Mouse (Mus musculus): ENCODE measurements at regions not wholly inside any gene's neighbourhood (a gene's known extent, or its start where the extent isn't known, plus 50 kb on each side); places are given as distances from the start of the nearest gene placed in this dataset.

DNA sequence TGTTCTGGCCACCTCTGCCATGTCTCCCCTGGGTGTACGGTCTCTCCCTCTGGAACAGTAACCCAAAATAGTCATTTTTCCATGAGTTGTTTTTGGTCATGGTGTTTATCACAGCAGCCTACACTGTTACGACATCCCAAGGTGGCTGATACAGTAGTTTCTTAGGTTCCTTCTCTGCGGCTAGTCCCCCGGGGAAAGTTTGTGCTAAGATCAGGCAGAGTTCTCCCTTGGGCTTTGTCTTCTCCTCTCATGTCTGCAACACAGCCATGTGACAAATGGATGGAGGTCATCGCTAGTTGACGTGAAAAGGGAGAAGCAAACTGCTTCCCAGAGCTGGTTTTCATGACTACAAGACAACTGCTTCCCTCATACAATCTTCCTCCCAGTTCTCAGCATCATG is 56.9 kb upstream of the Serp2 start:
- Histone ChIP-seq H3K9me3 (no peaks in the 10 kb centered on the region), H3K4me2 (no peak overlapping the region), H3K9ac (no peak overlapping the region), H3K27ac (no peak overlapping the region), H3K27me3 (no peaks in the 10 kb centered on the region), H3K36me3 (no peaks in the 10 kb centered on the region), H3K4me1 (peaks cover 44% of the 10 kb centered on the region), H3K4me3 (no peak overlapping the region)
- WGBS = 85% methylated on average over 6 of the region's 6 CpGs
- no peak for ATAC-seq (ENCODE audit: borderline replicate concordance, extremely low read depth, low FRiP score, low TSS enrichment)

DNA sequence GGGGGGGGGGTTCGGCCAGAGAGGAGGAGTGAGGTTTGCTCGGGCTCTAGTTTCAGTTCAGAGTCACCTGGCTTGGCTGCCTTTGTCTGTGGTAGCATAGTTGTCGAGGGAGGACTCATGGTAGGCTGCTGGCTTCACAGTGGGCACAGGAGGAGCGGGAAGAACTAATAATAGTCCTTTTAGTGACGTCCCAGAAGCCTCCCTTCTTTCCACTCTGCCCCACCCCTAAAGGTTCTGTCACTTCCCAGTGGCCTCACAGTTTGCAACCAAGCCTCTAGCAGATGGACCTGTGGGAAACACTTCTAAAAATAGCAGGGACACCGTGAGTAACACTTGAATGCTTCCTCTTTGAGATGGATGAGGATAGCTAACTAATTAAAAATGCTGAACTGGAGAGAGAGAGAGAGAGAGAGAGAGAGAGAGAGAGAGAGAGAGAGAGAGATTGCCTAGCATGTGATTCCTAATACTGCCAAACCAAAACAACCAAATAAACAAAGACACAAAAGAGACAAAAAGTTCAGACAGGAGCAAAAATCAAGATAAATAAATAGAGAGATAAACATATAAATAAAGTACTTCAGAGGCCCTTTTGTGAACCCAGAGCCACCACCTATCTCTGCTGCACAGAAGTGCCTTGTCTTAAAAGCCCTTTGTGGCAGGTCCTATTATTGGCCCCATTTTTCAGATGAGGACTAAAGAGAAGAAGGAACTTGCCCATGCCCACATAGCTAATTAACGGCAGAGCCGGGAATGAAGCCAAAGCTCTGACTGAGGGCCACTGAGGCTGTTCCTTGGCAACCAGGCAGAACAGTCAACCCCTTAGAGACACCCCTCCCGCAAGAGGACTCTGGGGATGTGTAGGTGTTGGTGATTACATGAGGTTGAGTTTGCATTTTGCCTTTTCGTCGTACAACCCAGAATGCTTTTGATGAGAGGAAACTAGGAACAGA is 54.0 kb upstream of the Serp2 start:
- 35% methylated on average over 11 of the region's 11 CpGs for WGBS
- no peak overlapping the region for H3K4me3 ChIP-seq
- H3K27ac ChIP-seq = no peak overlapping the region
- no peak overlapping the region for H3K9ac ChIP-seq
- H3K36me3 ChIP-seq = no peaks in the 10 kb centered on the region
- peaks cover 26% of the 10 kb centered on the region for H3K4me1 ChIP-seq
- ATAC-seq (ENCODE audit: borderline replicate concordance, extremely low read depth, low FRiP score, low TSS enrichment) = peak; percentile 50
- H3K27me3 ChIP-seq = no peaks in the 10 kb centered on the region
- no peak overlapping the region for H3K4me2 ChIP-seq
- H3K9me3 ChIP-seq = no peaks in the 10 kb centered on the region

All from lung, embryonic 15.5 days (tissue).